Mouse (Mus musculus) cortical plate, adult 2 months (tissue): ENCODE measurements around the gene Ankrd6. TPM values are rescaled to one million over a fixed set of nuclear protein-coding genes. Genes with fewer than 3 reads are reported as not detected.

ENCODE experiments used
- H3K27ac ChIP-seq: fragments of 200-500 bp; 2 replicates; pipeline ENCODE4 v1.5.1; 2012; ENCODE audit warnings: low read length, control low read depth, inconsistent platforms; ENCODE audit not compliant: insufficient read depth
- H3K4me1 ChIP-seq: fragments of 200-500 bp; 2 replicates; pipeline ENCODE4 v1.6.1; 2011; ENCODE audit warnings: low read length; ENCODE audit not compliant: control insufficient read depth, insufficient read depth
- H3K4me3 ChIP-seq: fragments of 200-500 bp; 2 replicates; pipeline ENCODE4 v1.5.1; 2011; ENCODE audit warnings: mild to moderate bottlenecking, low read length, control low read depth; ENCODE audit not compliant: insufficient read depth
- CTCF ChIP-seq: fragments of 200-500 bp; IDR thresholded peaks from 2 replicates; pipeline ENCODE4 v1.5.1; 2011; ENCODE audit warnings: mild to moderate bottlenecking, control low read depth, low read length; ENCODE audit not compliant: insufficient read depth; ENCODE audit errors: extremely low read depth
- POLR2A ChIP-seq: fragments of 200-500 bp; IDR thresholded peaks from 2 replicates; pipeline ENCODE4 v1.6.1; 2011; ENCODE audit warnings: mild to moderate bottlenecking, low read length, control low read depth; ENCODE audit not compliant: insufficient read depth; ENCODE audit errors: extremely low read depth
- polyA plus RNA-seq: library from polyadenylated mRNA; depleted of rRNA; stranded (reverse); fragments of >200 nt; gene quantifications from 2 replicates; pipeline ENCODE4 v1.2.3, GENCODE M21; 2012

Gene Ankrd6
- polyA plus RNA-seq, 1 experiment, result 12.2 TPM

DNA sequence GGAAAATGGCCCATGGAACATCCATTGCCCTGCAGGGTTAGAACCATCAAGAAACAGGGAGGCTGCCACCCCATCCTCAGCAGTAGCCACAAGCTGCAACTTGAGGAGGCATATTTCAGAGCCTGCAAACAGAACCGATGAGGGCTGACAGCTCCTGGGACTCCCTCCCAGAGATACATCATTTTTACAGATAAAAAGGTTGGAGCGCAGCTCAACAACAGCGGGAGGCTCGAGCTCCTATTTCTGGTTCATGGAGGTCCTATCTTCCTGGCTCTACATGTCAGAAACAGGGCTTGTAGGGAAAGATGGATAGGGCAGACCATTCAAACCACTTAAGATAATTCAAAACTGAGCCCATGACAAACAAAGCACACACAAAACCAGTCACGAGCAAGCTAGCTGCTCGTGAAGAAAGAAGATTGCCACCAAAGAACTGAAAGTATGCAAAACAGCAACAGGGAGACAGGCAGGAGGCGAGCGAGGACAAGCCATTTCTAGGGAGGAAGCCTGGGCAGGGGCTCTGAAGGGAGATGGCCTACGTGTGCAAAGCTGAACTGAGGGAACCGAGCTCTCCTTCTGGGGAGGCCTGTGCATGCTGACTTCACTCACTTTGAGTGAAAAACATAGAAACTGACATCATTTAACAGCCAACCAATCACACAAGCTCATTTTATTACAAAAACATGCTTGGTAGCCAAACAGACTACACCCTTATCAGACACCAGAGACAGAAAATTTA is 60.5 kb downstream of the Ankrd6 start:
- peak; percentile 51; the same call in 1 of the 2 replicates for TF ChIP-seq POLR2A
- TF ChIP-seq CTCF, result no peak
- Histone ChIP-seq H3K27ac (0 out of 2 replicates have a peak overlapping the region, but pooled peaks have one; percentile 9), H3K4me3 (no peak overlapping the region), H3K4me1 (no peaks in the 10 kb centered on the region)

DNA sequence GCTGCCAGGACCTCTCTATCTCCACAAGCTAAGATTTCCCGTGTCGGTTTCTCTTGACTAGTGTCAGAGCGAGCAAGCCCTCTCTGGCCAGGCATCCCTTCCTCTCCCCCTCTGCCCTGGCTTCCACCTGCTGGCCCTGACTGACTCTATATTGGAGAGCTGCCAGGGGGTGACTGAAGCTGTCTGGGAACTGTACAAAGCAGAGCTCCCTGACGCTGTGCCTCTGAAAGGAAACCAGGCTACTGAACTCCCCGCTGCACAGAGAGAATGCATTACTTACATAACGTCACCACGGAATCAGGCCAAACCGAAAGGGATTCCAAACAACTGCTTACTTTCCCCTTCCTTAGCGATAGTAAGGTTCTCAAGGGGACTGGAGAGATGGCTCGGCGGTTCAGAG is 61.4 kb downstream of the Ankrd6 start:
- H3K27ac ChIP-seq, result peak overlapping the region; percentile 9; the same call in 1 of the 2 replicates

DNA sequence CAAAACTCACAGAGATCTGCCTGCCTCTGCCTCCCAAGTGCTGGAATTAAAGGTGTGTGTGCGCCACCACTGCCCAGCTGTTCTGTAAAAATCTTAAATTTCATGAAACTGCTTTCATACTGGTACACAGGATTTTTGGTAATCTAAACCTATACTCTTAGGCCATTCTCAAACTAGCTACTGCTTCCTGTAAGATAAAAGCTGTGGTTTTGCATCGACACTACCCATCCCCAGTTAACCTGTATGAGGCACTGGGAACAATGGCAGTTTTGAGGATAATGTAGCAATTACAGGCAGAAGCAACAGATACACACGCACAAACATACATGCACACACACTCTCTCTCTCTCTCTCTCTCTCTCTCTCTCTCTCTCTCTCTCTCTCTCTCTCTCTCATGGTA is 64.2 kb downstream of the Ankrd6 start:
- H3K4me3 ChIP-seq, result no peak overlapping the region
- no peaks in the 10 kb centered on the region for H3K4me1 ChIP-seq
- no peak for TF ChIP-seq POLR2A
- no peak for TF ChIP-seq CTCF
- H3K27ac ChIP-seq, result no peak overlapping the region

More for the DNA sequence above, 61.4 kb downstream of the Ankrd6 start:
- no peaks in the 10 kb centered on the region for H3K4me1 ChIP-seq
- no peak for TF ChIP-seq CTCF
- no peak overlapping the region for H3K4me3 ChIP-seq

DNA sequence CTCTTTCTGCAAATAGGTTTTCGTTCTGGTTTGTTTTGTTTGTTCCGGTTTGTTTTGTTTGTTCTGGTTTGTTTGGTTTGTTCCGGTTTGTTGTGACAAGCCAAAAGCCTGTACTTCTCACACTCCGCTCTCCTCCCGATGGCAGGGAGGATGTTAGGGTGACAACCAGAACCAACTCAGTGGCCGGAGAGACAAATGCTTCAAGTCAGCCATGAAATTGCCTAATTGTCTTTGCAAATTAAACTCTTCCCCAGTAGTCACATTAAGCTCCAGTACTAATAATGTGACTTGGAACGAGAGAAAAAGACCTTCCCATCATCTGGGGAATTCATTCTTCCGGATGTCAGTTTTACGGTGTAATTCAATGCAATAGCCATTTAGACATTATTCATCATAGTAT is 66.0 kb downstream of the Ankrd6 start:
- TF ChIP-seq POLR2A, result no peak
- TF ChIP-seq CTCF, result no peak

DNA sequence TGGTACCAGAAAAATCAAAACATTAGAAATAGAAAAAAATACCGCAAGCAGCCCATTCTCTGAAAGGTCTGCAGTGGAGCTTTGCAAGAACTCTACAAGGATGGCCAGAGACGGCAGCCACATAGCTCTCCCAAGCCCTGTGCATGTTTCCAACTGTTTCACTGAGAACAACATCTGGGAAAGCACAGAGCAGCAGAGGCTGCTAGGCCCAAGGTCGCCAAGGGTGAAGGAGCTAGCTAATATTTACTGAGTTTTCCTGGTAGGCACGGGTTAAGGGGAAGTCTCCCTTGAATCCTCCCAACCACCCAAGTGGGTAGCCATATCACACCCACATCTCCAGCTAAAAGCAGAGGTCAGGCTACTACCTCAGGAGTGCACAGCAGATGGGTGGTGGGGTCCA is 69.6 kb downstream of the Ankrd6 start:
- Histone ChIP-seq H3K27ac (no peak overlapping the region), H3K4me1 (no peaks in the 10 kb centered on the region), H3K4me3 (no peak overlapping the region)
- TF ChIP-seq CTCF (no peak), POLR2A (no peak)

More for the DNA sequence above, 66.0 kb downstream of the Ankrd6 start:
- Histone ChIP-seq H3K4me3 (no peak overlapping the region), H3K27ac (no peak overlapping the region), H3K4me1 (no peaks in the 10 kb centered on the region)

DNA sequence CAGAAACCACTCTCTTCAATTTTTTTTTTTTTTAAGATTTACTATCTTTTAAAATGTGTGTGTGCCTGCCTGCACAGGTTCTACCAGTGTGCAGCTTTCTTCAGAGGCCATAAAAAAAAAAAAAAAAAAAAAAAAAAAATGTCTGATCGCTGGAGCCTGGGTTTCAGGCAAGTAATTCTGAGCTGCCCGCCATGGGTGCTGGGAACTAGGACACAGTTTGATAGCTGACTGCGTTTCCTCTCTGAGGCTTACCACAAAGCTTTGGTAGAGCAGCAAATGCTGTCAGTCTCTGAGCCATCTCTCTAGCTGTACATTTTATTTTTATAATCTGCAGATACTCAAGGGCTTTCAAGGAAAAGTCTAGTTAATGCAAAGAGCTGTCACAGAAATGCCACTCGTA is 76.0 kb downstream of the Ankrd6 start:
- no peak overlapping the region for H3K4me3 ChIP-seq

DNA sequence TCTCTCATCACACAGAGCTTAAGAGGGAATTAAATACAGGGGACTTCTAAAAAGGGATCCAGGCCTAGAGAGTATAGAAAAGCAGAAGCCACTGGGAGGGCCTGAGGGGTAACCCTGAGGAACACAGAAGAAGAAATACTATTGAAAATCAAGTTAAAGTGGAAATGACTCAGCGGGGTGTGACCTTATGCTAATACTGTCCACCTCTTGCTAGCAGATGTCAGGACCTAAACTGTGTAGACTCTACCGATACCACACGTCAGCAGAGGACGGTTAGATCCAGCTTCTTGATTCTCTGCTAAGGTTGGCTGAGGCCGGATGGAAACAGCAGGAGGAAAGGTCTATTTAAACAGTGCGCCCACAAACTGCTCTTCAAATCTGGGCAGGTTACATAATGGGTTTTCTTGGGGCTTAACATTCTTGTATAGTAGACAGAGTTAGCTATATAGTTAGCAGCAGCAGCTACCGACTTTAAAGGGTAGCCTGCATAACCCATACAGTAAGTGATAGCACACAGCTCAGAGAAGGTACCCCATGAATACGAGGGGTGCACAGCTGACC is 78.4 kb downstream of the Ankrd6 start:
- no peak overlapping the region for H3K4me3 ChIP-seq
- TF ChIP-seq CTCF, result no peak
- TF ChIP-seq POLR2A, result no peak
- H3K4me1 ChIP-seq, result peaks cover 12% of the 10 kb centered on the region
- no peak overlapping the region for H3K27ac ChIP-seq

More for the DNA sequence above, 76.0 kb downstream of the Ankrd6 start:
- TF ChIP-seq CTCF, result no peak
- TF ChIP-seq POLR2A, result no peak
- H3K27ac ChIP-seq, result no peak overlapping the region
- peaks cover 6% of the 10 kb centered on the region for H3K4me1 ChIP-seq

DNA sequence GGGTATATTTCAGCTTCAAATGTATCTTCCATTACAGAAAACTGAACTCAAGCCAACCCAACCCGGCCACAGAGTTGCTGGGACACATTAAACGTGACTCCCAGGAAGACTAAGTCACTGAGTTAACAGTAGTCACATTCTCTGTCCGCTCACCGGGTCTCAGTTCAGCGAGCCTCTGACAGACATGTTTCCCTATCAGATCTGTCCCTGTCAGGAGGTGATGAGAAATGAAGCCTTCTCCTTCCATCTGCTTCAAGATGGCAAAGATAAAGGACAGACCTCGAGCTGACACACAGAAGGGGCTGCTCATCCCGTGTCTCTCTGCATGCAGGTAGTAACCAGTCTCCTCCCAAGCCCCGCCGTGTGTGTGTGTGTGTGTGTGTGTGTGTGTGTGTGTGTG is 81.3 kb downstream of the Ankrd6 start:
- H3K27ac ChIP-seq, result no peak overlapping the region
- peaks cover 12% of the 10 kb centered on the region for H3K4me1 ChIP-seq

DNA sequence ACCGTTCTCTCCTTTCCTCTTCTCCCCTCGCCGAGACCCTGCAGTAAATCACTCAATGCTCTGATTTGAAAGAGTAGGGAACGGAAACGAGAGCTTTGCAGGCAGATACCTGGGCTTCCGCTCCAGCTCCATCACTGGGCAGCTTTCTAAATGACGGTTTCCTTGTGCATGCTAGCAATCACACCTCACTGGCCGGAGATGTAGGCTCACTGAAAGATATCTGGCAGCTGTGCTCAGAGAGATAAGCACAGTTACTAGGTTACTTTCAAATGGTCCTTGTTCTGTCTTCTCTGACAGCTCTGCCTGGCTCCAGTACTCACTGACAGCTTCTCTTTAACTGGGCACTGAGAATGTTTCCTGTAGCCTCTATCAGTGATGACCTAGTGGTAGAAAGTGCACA is 81.8 kb downstream of the Ankrd6 start:
- peaks cover 12% of the 10 kb centered on the region for H3K4me1 ChIP-seq
- no peak overlapping the region for H3K4me3 ChIP-seq
- no peak for TF ChIP-seq CTCF
- TF ChIP-seq POLR2A, result no peak
- no peak overlapping the region for H3K27ac ChIP-seq

More for the DNA sequence above, 81.3 kb downstream of the Ankrd6 start:
- no peak for TF ChIP-seq CTCF
- TF ChIP-seq POLR2A, result no peak
- no peak overlapping the region for H3K4me3 ChIP-seq

DNA sequence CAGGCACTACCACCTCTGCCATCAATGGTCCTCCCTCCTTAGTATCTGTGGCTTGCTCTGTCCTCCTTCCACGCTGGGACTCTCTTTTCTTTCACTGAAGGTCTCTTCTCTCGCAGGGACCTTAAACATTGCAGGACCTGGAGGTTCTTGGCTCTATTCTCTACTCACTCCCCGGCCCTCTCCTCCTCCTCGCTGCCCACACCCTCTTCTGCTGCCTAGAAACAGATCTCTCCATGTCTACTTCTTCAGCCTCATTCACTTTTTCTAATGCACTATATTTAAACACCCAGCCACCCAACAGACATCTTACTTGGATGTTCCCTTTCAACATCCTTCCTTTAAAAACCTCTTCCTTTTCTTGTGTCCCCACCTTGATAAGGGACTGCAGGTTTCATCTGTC is 82.2 kb downstream of the Ankrd6 start:
- Histone ChIP-seq H3K4me3 (no peak overlapping the region), H3K27ac (no peak overlapping the region), H3K4me1 (peaks cover 12% of the 10 kb centered on the region)
- no peak for TF ChIP-seq POLR2A
- no peak for TF ChIP-seq CTCF
